Mouse (Mus musculus) liver, embryonic 14.5 days (tissue): ENCODE measurements around the gene Abcg1.

Source experiments
- CTCF ChIP-seq: IDR thresholded peaks from 2 replicates; pipeline ENCODE4 v1.5.1; 2016; ENCODE audit warnings: antibody characterized with exemption, low read depth, control low read depth
- EP300 ChIP-seq: IDR thresholded peaks from 2 replicates; pipeline ENCODE4 v1.6.1; 2016; ENCODE audit warnings: antibody characterized with exemption, low read depth

DNA sequence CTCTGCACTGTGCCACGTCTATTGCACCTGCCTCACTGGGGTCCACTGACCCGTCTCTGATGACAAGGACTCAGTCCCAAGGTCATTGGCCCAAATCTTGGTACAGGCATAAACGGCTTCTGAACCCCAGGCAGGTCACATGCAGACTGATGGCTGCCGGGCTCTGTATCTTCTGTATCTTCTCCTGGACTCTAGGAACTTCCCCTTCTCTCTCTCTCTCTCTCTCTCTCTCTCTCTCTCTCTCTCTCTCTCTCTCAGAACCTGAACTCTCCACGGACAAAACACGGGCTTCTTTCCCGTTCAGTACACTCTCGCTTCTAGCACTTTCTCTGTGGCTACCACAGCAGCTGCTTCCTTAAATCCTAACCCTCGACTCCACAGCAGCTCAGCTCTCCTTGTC is 88.5 kb downstream of the Abcg1 start:
- TF ChIP-seq CTCF, result no peak
- TF ChIP-seq EP300, result no peak
